Mouse (Mus musculus): ENCODE data around the gene Alyref.

GRCm38 (mm10) chr11:120643601-120643987 is 45.4 kb upstream of the Alyref start, which contains the start of gene Pycr1:
- TF ChIP-seq CTCF (IDR thresholded peaks at IDR 0.05; ENCODE audit: low read depth, low read length) (no peak), GATA1 (IDR thresholded peaks at IDR 0.05; ENCODE audit: borderline replicate concordance, low read length) (no peak), GATA2 (IDR thresholded peaks at IDR 0.05; ENCODE audit: borderline replicate concordance, low read depth, low read length) (no peak), TAL1 (conservative IDR thresholded peaks at IDR 0.05; ENCODE audit: low read depth, low read length) (no peak)
